Mouse (Mus musculus) thymus, adult 18-20 months (tissue): Measurements from ENCODE around the gene Zfp771.

Experiments
- DNase-seq, 2 experiments: peaks; one replicate each; pipeline ENCODE4 v3.0.0; 2022; ENCODE audit warnings: mixed read lengths in 2 of 2

Zfp771 gene

GRCm38 (mm10) chr7:127243870-127244657 is at the start of gene Zfp771:
Gene Zfp771, plus strand, starts transcription at chr7:127244274.
- peak; percentile 86 to 88 for DNase-seq

DNA sequence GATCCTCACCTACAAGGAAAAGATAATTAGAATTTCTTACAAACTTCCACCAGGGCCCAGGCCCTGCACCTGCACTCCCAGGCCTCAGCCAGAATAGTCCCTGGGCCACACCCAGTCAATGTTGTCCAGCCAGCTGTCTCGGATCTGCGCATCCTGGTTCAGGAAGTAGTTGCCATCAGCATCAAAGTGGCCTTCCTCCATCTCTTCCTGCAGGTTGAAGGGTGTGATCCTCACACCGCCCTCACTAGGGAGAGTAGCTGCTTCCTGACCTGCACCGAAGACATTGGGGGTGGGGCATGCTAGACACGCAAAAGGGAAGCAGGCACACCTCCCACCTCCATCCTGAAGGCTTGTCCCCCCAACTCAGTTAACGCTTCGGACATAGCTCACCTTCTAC is 49.4 kb upstream of the Zfp771 start:
- DNase-seq = no peak

DNA sequence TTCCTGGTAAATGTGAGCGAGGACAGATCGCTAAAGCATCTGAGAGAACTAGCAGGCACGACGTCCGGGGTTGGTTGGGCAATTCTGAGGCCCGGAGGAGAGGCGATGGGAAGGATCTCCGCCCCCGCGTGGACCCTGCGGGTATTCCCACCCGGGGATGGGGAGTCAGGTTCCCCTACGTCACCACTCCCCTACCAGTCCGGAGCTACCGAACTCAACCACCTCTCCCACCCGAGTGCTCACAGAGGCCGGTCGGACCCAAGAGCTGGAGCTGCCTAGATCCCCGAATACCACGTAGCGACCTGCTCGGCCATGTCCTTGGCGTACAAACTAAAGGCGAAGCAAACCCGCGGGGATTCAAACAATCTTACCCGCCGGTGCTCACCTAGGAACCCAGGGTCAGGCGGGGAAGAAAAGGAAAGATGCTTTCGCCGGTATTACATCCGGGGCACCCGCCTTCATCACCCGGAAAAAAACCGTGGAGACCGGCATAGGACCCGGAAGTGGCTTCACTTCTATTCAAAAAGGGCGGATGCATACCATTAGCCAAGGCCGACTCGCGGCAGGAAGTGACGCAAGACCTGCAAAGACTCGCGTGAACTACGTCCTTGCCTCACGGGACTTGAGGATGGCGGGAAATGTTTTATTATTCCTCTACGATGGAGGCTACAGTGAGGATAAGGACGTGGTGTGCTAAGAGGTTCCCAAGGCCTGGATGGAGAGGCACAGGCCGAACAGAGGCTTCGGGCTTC is 48.4 kb upstream of the Zfp771 start, which contains the start of gene Cd2bp2:
Gene Cd2bp2 (minus strand): TSS at position 507 of the 752 bp plus-strand sequence.
- DNase-seq = peak; percentile 89 to 95

GRCm38 (mm10) chr7:127196484-127196883 is 47.6 kb upstream of the Zfp771 start:
- DNase-seq = no peak

GRCm38 (mm10) chr7:127206606-127207005 is 37.5 kb upstream of the Zfp771 start:
- DNase-seq = no peak

GRCm38 (mm10) chr7:127207374-127208294 is 36.4 kb upstream of the Zfp771 start:
- peak; percentile 55 to 63 for DNase-seq

DNA sequence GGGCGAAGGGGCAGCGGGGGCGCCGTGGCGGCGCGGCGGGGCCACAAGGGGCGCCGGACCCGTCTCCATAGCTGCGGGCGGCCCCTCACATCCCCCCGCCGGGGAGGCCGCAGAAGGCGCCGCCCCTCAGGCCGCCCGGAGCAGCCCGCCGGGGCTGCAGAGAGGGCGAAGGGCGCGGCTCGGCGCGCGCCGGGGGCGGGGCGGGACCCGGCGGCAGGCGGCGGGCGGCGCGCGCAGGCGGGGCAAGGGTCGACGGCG is 35.9 kb upstream of the Zfp771 start, which contains the start of gene Tbc1d10b:
Gene Tbc1d10b (minus strand): TSS at position 174 of the 258 bp plus-strand sequence.
- DNase-seq = no peak

GRCm38 (mm10) chr7:127208553-127209438 is 35.3 kb upstream of the Zfp771 start, which contains the start of gene Mylpf:
Gene Mylpf, plus strand, starts transcription at chr7:127208890.
- DNase-seq = peak; percentile 91 to 92

- DNase-seq = no peak
Observed at GRCm38 (mm10) chr7:127209851-127210250, 34.2 kb upstream of the Zfp771 start.

DNA sequence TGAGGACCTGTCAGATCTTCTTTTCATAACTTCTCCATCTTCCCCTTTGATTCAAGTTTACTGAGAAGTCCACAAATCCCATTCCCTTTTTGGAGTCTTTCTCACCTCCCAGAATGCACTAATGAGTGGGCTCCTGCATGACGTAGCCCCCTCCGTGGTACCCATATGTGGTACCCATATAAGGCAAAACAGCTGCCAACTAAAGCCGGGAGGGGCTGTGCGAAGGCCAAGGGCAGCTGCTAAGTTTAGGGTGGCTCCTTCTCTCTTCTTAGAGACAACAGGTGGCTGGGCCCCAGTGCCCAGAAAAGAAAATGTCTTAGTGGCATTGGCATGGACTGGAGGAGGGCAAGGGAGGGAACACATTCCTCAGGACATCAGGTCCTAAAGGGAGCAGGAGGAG is 33.8 kb upstream of the Zfp771 start:
- peak in 1 of 2 experiments; percentile 57 for DNase-seq

DNA sequence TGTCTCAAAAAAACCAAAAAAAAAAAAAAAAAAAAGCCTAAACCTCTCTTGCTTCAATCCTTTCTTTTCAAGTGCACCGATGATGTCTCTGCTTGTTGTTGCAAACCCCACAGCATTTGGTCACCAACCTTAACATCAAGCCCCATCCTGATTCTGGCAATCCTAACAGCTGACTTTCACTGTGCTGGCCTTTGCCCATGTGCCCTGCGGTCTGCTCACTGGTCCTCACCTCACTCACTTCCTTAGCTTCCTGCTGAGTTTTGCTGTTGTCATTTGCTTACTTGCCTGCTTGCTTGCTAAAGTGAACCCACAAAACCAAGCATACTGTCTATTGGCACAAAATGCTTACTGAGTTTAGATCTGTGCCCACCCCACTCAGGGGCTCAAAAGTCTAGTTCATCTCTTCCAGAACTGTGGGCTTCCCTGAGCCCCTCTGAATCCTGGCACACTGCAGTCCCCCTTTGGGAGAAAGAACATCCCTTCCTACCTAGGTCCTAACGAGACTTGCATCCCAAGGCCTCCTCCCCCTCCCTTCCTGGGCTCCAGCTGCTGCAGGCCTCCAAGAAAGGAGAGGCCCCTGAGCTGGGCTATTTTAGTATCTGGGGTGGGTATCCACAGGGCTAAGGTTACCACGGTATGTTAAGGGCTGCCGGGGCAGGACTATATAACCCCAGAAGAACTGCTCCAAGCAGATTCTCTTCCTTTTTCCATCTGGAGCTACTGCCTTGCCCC is 32.9 kb upstream of the Zfp771 start:
- no peak for DNase-seq

GRCm38 (mm10) chr7:127212432-127213250 is 31.4 kb upstream of the Zfp771 start:
- no peak for DNase-seq

DNA sequence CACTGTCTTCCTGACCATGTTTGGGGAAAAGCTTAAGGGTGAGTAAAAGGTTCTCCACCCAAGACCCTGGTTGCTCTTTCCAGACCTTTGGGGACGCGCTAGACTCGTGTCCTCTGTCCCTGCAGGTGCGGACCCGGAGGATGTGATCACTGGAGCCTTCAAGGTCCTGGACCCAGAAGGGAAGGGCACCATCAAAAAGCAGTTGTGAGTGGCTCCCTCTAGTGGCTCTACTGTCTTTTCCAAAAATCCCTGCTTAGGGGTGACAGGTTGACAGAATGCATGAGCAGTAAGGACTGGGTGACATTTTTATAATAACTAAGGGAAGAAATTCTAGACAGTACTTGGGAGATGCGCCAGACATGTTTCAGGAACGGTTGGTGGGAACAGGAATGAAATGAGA is 30.6 kb upstream of the Zfp771 start:
- DNase-seq = no peak

DNA sequence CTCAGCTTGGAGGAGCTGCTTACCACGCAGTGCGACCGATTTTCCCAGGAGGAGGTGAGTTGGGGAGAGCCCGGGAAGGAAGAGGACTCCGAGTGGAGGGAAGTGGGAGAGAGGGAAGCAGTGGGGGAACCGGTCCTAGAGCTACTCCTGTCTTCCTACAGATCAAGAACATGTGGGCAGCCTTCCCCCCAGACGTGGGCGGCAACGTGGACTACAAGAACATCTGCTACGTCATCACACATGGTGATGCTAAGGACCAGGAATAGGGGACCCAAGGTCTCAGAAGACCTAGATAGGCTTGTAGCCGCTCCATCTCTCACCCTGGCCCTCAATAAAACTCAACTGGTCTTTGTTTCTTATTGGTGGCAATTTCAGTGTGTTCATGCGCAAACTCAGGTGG is 30.1 kb upstream of the Zfp771 start:
- no peak for DNase-seq

DNA sequence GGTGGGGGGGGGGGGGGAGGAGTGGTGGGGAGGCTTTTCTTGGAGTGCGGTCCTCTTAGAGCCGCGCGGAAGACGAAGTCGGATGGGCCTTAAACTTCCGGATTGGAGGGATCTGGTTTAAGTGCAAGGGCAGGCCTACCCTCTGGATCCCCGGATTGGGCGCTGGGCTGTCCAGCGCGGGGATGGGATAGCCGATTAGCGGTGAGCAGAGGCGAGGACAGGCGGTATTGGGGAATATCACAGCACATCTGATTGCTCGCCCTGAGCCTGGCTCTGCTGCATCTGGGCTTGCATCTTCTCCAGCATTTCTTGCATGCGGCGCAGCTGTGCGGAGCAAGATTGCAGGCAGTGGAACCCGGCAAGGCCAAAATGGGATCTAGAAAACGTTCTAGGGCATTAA is 29.6 kb upstream of the Zfp771 start:
- no peak for DNase-seq

GRCm38 (mm10) chr7:127214981-127215871 is 28.8 kb upstream of the Zfp771 start:
- DNase-seq = peak; percentile 64 to 77

GRCm38 (mm10) chr7:127216307-127216706 is 27.8 kb upstream of the Zfp771 start:
- no peak for DNase-seq

GRCm38 (mm10) chr7:127217475-127217874 is 26.6 kb upstream of the Zfp771 start:
- DNase-seq = no peak
